Mouse (Mus musculus) hindbrain, embryonic 10.5 days (tissue): ENCODE results near the gene Cd200r4. TPM values are rescaled to one million over a fixed set of nuclear protein-coding genes. Genes with fewer than 3 reads are reported as not detected.

ENCODE experiments used
- DNase-seq: peaks from one replicate; pipeline ENCODE4 v3.0.0-alpha.2; 2017; ENCODE audit warnings: low spot score
- H3K27ac ChIP-seq: fragments of 300-500 bp; sonication (generic); 2 replicates; pipeline ENCODE4 v1.5.1; 2016; ENCODE audit warnings: mild to moderate bottlenecking, moderate library complexity
- H3K27me3 ChIP-seq: fragments of 300-500 bp; sonication (generic); 2 replicates; pipeline ENCODE4 v1.6.1; 2016; ENCODE audit warnings: mild to moderate bottlenecking; ENCODE audit not compliant: poor library complexity, insufficient read depth, severe bottlenecking
- H3K36me3 ChIP-seq: fragments of 300-500 bp; sonication (generic); 2 replicates; pipeline ENCODE4 v1.6.1; 2016; ENCODE audit warnings: mild to moderate bottlenecking, moderate library complexity
- H3K4me1 ChIP-seq: fragments of 300-500 bp; sonication (generic); replicated peaks from 2 replicates; pipeline ENCODE4 v1.6.1; 2016; ENCODE audit warnings: mild to moderate bottlenecking
- H3K4me3 ChIP-seq: fragments of 300-500 bp; sonication (generic); 2 replicates; pipeline ENCODE4 v1.5.1; 2016; ENCODE audit warnings: mild to moderate bottlenecking, moderate library complexity
- H3K9me3 ChIP-seq: fragments of 300-500 bp; sonication (generic); 2 replicates; pipeline ENCODE4 v1.6.1; 2016; ENCODE audit warnings: mild to moderate bottlenecking, moderate library complexity
- WGBS: fragments of 180-500 bp; shearing (Covaris S2); methylation state at CpG from one replicate; pipeline ENCODE4 v1.1.7; 2016; 5-methylcytosine and 5-hydroxymethylcytosine counted together
- polyA plus RNA-seq: library from polyadenylated mRNA; unstranded; fragments of >200 nt; fragmentation: Nextera tagmentation; extraction: Ambion mirVana; gene quantifications from 2 replicates; pipeline ENCODE4 v1.2.1, GENCODE M21; 2016

Gene Cd200r4
- polyA plus RNA-seq = not detected in 2 replicates

DNA sequence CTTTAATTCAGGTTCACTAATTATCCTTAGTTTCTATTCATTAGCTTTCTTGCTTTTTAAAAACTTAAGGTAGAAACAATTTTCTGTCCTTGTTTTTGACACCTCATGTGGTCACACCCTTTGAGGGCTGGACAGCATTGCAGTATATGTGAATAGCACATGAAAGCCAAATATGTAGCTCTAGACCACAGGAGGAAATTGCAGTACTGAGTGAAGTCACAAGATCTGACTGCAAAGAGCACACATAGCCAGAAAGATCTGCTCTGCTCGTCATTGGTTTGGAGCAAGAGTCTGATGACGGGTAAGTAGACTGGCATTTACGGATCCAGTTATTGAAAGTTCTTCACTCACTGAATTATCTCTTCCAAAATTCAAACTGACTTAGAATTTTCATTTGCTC lies at the start of gene Cd200r4:
TSS of gene Cd200r4 (plus strand) at position 190 of the 400 bp plus-strand sequence.
- DNase-seq = no peak
- Histone ChIP-seq H3K4me1 (no peaks in the 10 kb centered on the region), H3K27ac (no peak within 1 kb of the TSS), H3K4me3 (no peak within 1 kb of the TSS), H3K9me3 (no peaks in the 10 kb centered on the region), H3K36me3 (no peaks in the 10 kb centered on the region), H3K27me3 (no peaks in the 10 kb centered on the region)
- 91% methylated on average over 3 of the region's 3 CpGs for WGBS

DNA sequence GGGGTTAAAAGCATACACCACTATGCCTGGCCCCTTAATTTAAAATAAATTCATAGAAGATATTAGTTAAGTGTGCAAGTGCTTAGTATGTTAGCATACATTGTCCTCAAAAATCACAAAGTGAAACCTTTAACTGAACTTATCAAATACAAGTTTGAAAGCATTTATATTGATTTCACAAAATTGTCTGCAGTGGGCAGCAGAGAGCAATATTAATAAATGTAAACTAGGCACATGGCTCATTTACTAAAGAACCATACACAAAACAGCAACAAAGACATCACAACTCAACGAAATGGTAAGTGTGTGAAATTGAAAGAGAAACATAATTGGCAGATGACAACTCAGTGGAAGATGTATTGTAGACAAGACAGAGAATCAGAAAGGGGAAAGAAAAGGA lies 49.7 kb upstream of the Cd200r4 start:
- H3K9me3 ChIP-seq = no peaks in the 10 kb centered on the region
- WGBS = 75% methylated on average over 1 of the region's 1 CpGs
- no peaks in the 10 kb centered on the region for H3K36me3 ChIP-seq
- no peaks in the 10 kb centered on the region for H3K4me1 ChIP-seq
- DNase-seq = no peak
- no peak overlapping the region for H3K27ac ChIP-seq
- no peak overlapping the region for H3K4me3 ChIP-seq
- H3K27me3 ChIP-seq = no peaks in the 10 kb centered on the region

DNA sequence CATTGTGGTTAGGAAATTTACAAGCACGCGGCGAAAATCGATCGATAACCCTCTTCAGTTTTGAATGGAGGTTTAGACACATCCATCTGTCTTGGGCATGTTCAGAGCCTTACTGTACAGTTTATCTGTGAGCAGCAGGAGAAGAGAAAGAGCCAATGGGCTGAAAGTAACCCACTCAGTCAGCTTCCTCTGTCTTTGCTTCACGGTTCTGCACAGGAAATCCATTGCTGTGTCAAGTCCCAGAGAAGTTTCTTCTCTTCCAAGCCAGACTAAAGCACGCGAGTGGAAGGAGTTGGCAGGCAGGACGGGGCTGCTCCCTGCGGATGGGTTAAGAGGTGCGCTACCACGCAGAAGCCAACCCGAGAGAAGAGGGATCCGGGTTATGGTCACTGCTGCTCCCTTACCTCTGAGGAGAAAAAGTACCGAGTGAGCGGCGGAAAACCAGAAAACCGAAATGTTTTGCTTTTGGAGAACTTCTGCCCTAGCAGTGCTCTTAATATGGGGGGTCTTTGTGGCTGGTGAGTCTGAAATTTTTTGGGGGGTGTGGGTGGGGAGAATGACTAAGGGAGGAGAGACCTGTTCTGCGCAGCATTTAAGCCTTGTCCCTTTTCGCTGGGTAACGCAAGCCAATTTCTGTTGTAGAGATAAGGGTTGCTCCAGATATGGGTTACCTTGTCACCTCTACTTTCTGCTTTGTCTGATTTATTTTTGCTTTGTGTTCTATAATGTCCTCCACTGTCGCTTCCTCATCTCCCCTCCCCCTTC lies 45.8 kb upstream of the Cd200r4 start, which contains the start of gene Cd200r1:
TSS of gene Cd200r1 (plus strand) at position 182 of the 765 bp plus-strand sequence.
- Histone ChIP-seq H3K4me1 (no peaks in the 10 kb centered on the region), H3K9me3 (no peaks in the 10 kb centered on the region), H3K27me3 (no peaks in the 10 kb centered on the region), H3K4me3 (no peak within 1 kb of the TSS), H3K36me3 (no peaks in the 10 kb centered on the region), H3K27ac (no peak within 1 kb of the TSS)
- no peak for DNase-seq
- WGBS = 85% methylated on average over 22 of the region's 22 CpGs

- H3K36me3 ChIP-seq = no peaks in the 10 kb centered on the region
- DNase-seq = no peak
- no peak overlapping the region for H3K4me3 ChIP-seq
- 89% methylated on average over 9 of the region's 9 CpGs for WGBS
- no peaks in the 10 kb centered on the region for H3K9me3 ChIP-seq
- no peaks in the 10 kb centered on the region for H3K27me3 ChIP-seq
- no peak overlapping the region for H3K27ac ChIP-seq
- no peaks in the 10 kb centered on the region for H3K4me1 ChIP-seq
Measured at GRCm38 (mm10) chr16:44766320-44766892, 45.1 kb upstream of the Cd200r4 start.

GRCm38 (mm10) chr16:44767506-44767905 lies 44.0 kb upstream of the Cd200r4 start:
- Histone ChIP-seq H3K9me3 (no peaks in the 10 kb centered on the region), H3K27me3 (no peaks in the 10 kb centered on the region), H3K27ac (no peak overlapping the region), H3K4me1 (no peaks in the 10 kb centered on the region), H3K4me3 (no peak overlapping the region), H3K36me3 (no peaks in the 10 kb centered on the region)
- no peak for DNase-seq
- 94% methylated on average over 7 of the region's 7 CpGs for WGBS

DNA sequence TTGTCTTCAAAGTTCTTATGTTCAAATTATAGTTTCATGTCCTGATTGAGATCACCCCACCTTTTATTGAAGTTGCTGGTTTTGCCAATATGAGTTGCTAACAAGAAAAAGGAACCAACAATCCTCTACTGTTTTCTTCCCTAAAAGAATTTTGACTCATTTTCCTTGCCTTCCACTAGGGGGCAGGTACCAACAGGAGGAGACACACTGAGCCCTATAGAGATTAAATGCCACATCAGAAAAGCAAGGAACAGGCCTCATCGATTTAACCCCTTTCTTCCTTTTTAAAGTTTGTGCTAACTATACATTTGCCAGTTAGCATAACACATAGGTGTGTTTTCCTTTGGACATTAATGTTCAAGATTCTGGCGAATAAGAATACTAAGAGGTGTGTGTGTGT lies 43.6 kb upstream of the Cd200r4 start:
- 50% methylated on average over 2 of the region's 2 CpGs for WGBS
- no peaks in the 10 kb centered on the region for H3K9me3 ChIP-seq
- H3K4me3 ChIP-seq = no peak overlapping the region
- no peak for DNase-seq
- no peaks in the 10 kb centered on the region for H3K27me3 ChIP-seq
- no peaks in the 10 kb centered on the region for H3K4me1 ChIP-seq
- no peak overlapping the region for H3K27ac ChIP-seq
- no peaks in the 10 kb centered on the region for H3K36me3 ChIP-seq

GRCm38 (mm10) chr16:44772577-44772976 lies 39.0 kb upstream of the Cd200r4 start:
- H3K4me1 ChIP-seq = no peaks in the 10 kb centered on the region
- 78% methylated on average over 6 of the region's 6 CpGs for WGBS
- DNase-seq = no peak
- no peaks in the 10 kb centered on the region for H3K9me3 ChIP-seq
- H3K36me3 ChIP-seq = no peaks in the 10 kb centered on the region
- H3K27ac ChIP-seq = no peak overlapping the region
- no peak overlapping the region for H3K4me3 ChIP-seq
- H3K27me3 ChIP-seq = no peaks in the 10 kb centered on the region

GRCm38 (mm10) chr16:44773673-44774072 lies 37.9 kb upstream of the Cd200r4 start:
- Histone ChIP-seq H3K4me3 (no peak overlapping the region), H3K27ac (no peak overlapping the region), H3K9me3 (no peaks in the 10 kb centered on the region), H3K36me3 (no peaks in the 10 kb centered on the region), H3K27me3 (no peaks in the 10 kb centered on the region), H3K4me1 (no peaks in the 10 kb centered on the region)
- DNase-seq = no peak
- 86% methylated on average over 3 of the region's 3 CpGs for WGBS

GRCm38 (mm10) chr16:44774201-44774600 lies 37.3 kb upstream of the Cd200r4 start:
- Histone ChIP-seq H3K27me3 (no peaks in the 10 kb centered on the region), H3K27ac (no peak overlapping the region), H3K4me1 (no peaks in the 10 kb centered on the region), H3K9me3 (no peaks in the 10 kb centered on the region), H3K4me3 (no peak overlapping the region), H3K36me3 (no peaks in the 10 kb centered on the region)
- DNase-seq = no peak
- WGBS = 86% methylated on average over 6 of the region's 6 CpGs

DNA sequence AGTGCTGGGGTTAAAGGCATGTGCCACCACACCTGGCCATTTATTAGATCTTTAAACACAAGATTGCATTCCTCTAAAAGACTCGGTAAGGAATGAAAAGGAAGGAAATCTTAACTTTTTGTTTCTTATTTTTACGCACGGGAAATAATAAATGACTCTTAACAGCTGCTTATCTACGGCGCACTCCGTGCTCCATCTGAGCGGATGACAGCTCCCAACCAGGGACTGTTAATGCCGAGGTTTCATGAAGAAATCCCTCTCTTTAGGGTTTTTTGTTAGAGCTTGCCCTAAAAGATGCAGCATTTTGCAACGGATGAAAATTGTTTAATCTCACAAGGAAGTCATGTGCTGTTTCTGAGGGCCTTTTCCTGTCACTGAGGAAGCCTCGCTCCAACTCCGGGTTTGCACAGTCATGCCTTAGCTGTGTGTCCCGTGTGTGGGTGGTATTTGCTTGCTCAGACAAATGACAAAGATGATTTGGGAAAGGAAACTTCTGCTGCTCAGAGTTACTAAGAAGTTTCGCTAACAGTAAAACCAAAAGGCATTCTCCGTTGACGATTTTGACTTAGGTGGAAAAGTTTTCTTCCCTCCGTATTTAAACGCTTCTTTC lies 32.9 kb upstream of the Cd200r4 start:
- WGBS = 89% methylated on average over 17 of the region's 17 CpGs
- no peaks in the 10 kb centered on the region for H3K4me1 ChIP-seq

DNA sequence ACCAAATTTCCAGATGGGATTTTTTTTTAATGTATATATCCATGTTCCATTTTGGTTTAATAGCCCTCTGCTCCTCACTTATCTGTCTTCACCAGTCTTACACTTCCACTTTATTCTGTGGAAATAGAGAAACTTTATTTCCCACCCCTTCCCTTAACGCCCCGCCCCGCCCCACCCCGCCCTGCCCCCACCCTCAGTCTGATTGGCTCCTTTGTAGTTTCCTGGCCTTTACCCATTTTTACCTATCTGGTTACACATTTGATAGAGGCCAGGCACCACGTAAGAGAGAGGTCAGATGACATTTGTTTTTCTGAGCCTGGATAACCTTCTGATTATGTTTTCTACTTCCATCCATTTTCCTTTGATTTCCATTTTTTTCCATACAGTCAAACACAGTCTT lies 32.0 kb upstream of the Cd200r4 start:
- no peaks in the 10 kb centered on the region for H3K36me3 ChIP-seq
- H3K4me1 ChIP-seq = no peaks in the 10 kb centered on the region
- 90% methylated on average over 5 of the region's 5 CpGs for WGBS

More for the DNA sequence above, 32.9 kb upstream of the Cd200r4 start:
- Histone ChIP-seq H3K4me3 (no peak overlapping the region), H3K27ac (no peak overlapping the region), H3K9me3 (no peaks in the 10 kb centered on the region), H3K36me3 (no peaks in the 10 kb centered on the region), H3K27me3 (no peaks in the 10 kb centered on the region)
- DNase-seq = no peak

GRCm38 (mm10) chr16:44780751-44781150 lies 30.8 kb upstream of the Cd200r4 start:
- H3K27me3 ChIP-seq = no peaks in the 10 kb centered on the region
- WGBS = 67% methylated on average over 4 of the region's 4 CpGs
- no peaks in the 10 kb centered on the region for H3K4me1 ChIP-seq
- H3K9me3 ChIP-seq = no peaks in the 10 kb centered on the region
- no peak overlapping the region for H3K27ac ChIP-seq
- H3K4me3 ChIP-seq = no peak overlapping the region
- H3K36me3 ChIP-seq = no peaks in the 10 kb centered on the region
- no peak for DNase-seq

More for the DNA sequence above, 32.0 kb upstream of the Cd200r4 start:
- no peak for DNase-seq
- H3K4me3 ChIP-seq = no peak overlapping the region
- no peak overlapping the region for H3K27ac ChIP-seq
- H3K27me3 ChIP-seq = no peaks in the 10 kb centered on the region
- H3K9me3 ChIP-seq = no peaks in the 10 kb centered on the region

- Histone ChIP-seq H3K36me3 (no peaks in the 10 kb centered on the region), H3K9me3 (no peaks in the 10 kb centered on the region), H3K27ac (no peak overlapping the region), H3K27me3 (no peaks in the 10 kb centered on the region), H3K4me3 (no peak overlapping the region), H3K4me1 (no peaks in the 10 kb centered on the region)
- DNase-seq = no peak
- whole genome bisulfite sequencing = 98% methylated on average over 1 of the region's 1 CpGs
Measured at GRCm38 (mm10) chr16:44786934-44787333, 24.6 kb upstream of the Cd200r4 start.
